Mouse (Mus musculus): ENCODE measurements around the gene Pigp. TPM values are rescaled to one million over a fixed set of nuclear protein-coding genes. Genes with fewer than 3 reads are reported as not detected.

The Pigp gene
- total RNA-seq (2021), result 100 to 1,000 TPM; 118 to 127 TPM
- long read RNA-seq, experiment 1, transcript Pigp-208 (5 exons, 548 nt), result minor isoform, 7 of 68 reads
- long read RNA-seq, experiment 1, transcript Pigp-203 (5 exons, 966 nt), result minor isoform, 5 of 68 reads
- long read RNA-seq, experiment 1, transcript Pigp-202 (5 exons, 745 nt), result major isoform, 49 of 68 reads
- long read RNA-seq, experiment 1, partial matches to known transcripts, result 0 of 68 reads
- long read RNA-seq, experiment 1, other reads (novel, unspliced or antisense), result 3 of 68 reads
- long read RNA-seq, experiment 2, transcript Pigp-203 (5 exons, 966 nt), result minor isoform, 7 of 85 reads
- long read RNA-seq, experiment 2, transcript Pigp-202 (5 exons, 745 nt), result major isoform, 61 of 85 reads
- long read RNA-seq, experiment 2, partial matches to known transcripts, result 0 of 85 reads
- long read RNA-seq, experiment 2, other reads (novel, unspliced or antisense), result 7 of 85 reads

DNA sequence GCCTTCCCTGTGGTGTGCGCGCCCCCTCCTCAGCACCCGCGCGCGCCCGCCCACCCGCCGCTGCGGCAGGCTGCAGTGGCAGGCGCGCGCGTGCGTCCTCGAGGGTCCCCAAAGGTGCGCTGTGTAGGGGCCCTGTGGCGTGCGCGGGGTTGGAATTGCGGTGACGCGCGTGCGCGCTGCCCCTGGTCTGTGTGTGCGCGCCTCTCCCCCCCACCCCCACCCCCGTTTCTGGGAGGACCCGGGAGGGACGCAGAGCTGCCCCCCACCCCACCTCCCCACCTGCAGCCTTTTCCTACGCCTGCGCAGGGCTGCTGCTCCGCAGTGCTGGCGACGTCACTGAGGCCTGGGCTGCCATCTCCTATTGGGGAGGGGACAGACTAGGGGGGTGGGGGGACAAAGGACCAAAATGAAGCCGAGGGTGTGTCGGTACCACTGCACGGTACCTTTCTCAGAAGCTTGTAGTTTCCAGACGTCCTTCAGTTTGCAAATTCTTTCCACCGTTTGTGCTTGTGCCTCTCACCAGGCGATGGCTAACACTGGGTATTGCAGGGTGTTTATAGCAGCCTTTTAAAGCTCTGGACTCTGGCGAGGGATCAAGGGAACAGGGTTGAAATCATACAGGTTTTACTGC lies at the start of gene Pigp:
Gene Pigp (minus strand): TSS at position 542 of the 631 bp plus-strand sequence.
- intact Hi-C loops (cut with DNase I; ENCODE audit: low total_unique reads), result no loop called here
- DNase-seq, result peak; percentile 67

DNA sequence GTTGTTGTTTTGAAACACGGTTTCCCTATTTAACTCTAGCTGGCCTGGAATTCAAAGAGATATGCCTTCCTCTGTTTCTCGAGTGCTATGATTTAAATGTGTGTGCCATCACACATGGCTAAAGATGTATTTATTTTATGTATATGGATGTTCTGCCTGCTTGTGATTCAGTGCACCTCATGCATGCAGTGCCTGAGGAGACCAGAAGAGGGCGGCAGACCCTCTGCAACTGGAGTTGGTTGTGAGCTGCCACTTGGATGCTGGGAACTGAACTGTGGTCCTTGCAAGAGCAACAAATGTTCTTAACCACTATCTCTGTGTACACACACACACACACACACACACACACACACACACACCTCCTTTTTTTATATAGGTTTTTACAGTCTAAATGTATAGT lies 48.9 kb upstream of the Pigp start:
- intact Hi-C loops (cut with DNase I; ENCODE audit: low total_unique reads), result no loop called here

GRCm38 (mm10) chr16:94414151-94414550 lies 42.5 kb upstream of the Pigp start:
- DNase-seq, result no peak
- intact Hi-C loops (cut with DNase I; ENCODE audit: low total_unique reads), result no loop called here

More for the DNA sequence above, 48.9 kb upstream of the Pigp start:
- no peak for DNase-seq

- no peak for DNase-seq
- intact Hi-C loops (cut with DNase I; ENCODE audit: low total_unique reads), result no loop called here
These were observed 41.1 kb upstream of the Pigp start for GRCm38 (mm10) chr16:94412760-94413159.

GRCm38 (mm10) chr16:94412198-94412597 lies 40.6 kb upstream of the Pigp start:
- DNase-seq, result no peak
- intact Hi-C loops (cut with DNase I; ENCODE audit: low total_unique reads), result no loop called here

- intact Hi-C loops (cut with DNase I; ENCODE audit: low total_unique reads), result no loop called here
- DNase-seq, result no peak
These were observed 39.6 kb upstream of the Pigp start for GRCm38 (mm10) chr16:94411287-94411686.

DNA sequence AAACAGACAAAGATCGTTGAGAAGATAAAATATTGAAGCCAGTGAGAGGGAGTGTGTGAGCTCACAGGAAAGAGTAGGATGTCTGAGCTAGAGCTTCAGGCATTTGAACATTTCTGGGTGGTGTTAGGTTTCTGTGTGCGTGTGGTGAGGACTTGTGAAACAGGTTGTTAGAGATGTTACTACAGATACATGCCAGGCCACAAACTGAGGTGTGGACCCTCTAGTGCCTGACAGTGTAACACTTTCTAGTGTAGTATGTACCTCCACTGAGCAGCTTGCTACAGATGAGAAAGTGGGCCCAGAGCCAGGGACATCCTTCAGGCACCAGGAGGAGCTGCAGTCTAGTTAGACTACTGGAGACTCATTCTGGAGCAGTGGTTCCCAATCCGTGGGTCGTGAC lies 30.5 kb upstream of the Pigp start:
- peak; percentile 28 for DNase-seq
- intact Hi-C loops (cut with DNase I; ENCODE audit: low total_unique reads), result no loop called here

- intact Hi-C loops (cut with DNase I; ENCODE audit: low total_unique reads), result no loop called here
- DNase-seq, result peak; percentile 8
These were observed 30.0 kb upstream of the Pigp start for GRCm38 (mm10) chr16:94401636-94402035.

GRCm38 (mm10) chr16:94399141-94399540 lies 27.5 kb upstream of the Pigp start:
- intact Hi-C loops (cut with DNase I; ENCODE audit: low total_unique reads), result no loop called here
- no peak for DNase-seq

- intact Hi-C loops (cut with DNase I; ENCODE audit: low total_unique reads), result no loop called here
- DNase-seq, result no peak
These were observed 25.0 kb upstream of the Pigp start for GRCm38 (mm10) chr16:94396641-94397040.

DNA sequence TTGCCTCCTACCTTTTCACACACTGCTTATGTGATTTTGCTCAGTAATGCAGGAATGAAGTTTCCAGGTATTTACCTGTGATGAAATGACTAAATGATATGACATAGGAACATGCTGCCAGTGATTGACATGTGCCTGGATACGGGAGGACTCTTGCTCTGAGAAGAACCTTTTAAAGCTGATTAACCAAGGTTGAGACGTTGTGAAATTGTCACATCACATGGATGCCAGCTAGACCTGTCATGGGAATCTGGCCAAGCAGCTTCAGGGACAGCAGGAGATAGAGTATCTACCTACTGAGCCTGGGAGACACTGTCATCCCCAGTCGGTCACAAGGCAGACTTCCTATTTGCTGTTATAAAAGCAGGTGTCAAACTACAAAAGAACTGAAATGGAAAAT lies 23.4 kb upstream of the Pigp start:
- intact Hi-C loops (cut with DNase I; ENCODE audit: low total_unique reads), result no loop called here
- DNase-seq, result no peak

DNA sequence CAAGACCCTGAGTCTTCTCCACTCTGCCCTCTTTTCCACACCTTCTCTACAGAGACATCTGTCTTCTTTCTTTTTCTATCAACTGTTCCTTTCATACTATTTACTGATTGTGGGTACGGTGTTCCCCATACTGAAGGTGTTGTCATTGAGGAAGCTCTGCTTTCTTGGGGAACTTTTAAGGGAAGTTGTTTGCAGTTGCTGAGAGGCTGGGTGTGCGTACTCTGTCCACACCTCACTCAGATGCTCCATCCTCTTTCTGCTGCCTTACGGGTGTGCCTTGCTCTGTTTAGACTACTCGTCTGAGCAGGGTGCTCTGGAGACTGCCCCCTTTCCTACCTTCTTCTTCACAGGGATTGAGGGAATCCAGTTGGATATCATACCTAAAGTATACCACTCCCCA lies 20.7 kb upstream of the Pigp start:
- no peak for DNase-seq
- intact Hi-C loops (cut with DNase I; ENCODE audit: low total_unique reads), result no loop called here

GRCm38 (mm10) chr16:94387690-94388089 lies 16.0 kb upstream of the Pigp start:
- intact Hi-C loops (cut with DNase I; ENCODE audit: low total_unique reads), result no loop called here
- no peak for DNase-seq

DNA sequence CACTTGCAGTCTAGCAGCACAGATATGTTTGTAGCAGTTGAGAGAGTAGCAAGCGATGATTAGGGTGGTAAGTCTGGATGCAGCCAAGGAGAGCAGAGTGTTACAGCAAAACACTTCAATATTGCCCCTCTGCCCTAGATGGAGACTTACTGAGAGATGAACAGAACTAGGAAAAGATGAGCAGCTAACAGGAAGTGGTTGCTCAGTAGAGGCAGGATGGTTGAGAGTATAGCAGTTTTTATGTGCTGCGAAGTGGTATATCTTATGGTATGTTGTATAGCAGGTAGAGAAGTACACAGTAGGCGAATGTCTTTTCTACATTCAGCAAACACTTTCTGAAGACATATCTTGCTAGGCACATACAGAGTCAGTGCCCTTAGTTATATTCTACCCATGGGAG lies 11.6 kb upstream of the Pigp start:
- no peak for DNase-seq
- intact Hi-C loops (cut with DNase I; ENCODE audit: low total_unique reads), result no loop called here

- no peak for DNase-seq
- intact Hi-C loops (cut with DNase I; ENCODE audit: low total_unique reads), result no loop called here
These were observed 7.7 kb upstream of the Pigp start for GRCm38 (mm10) chr16:94379386-94379785.

DNA sequence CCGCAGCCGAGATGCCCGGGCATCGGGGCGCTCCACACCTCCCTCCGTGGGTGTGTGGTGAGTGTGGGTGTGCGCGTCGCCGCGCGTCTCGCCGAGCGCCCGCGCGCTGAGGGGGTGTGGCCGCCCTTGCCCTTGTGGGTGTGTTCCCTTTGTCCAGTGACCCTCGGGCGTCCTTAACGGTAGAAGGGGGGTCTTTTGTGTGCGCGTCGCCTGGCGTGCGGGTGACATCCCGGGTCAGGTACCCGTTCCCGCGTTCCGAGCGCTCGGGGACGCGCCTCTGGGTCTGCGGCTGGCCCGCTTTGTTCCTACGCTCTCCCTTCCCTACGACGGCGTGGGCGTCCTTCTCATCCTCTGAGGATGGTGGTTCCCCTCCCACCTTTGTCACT lies 734 bp downstream of the Pigp start:
- DNase-seq, result peak; percentile 70
- intact Hi-C loops (cut with DNase I; ENCODE audit: low total_unique reads), result no loop called here

- peak; percentile 94 for DNase-seq
- intact Hi-C loops (cut with DNase I; ENCODE audit: low total_unique reads), result no loop called here
These were observed 1.3 kb downstream of the Pigp start, which contains the start of gene Ttc3 for GRCm38 (mm10) chr16:94370173-94370914. TSS of gene Ttc3 (plus strand) at chr16:94370618.

DNA sequence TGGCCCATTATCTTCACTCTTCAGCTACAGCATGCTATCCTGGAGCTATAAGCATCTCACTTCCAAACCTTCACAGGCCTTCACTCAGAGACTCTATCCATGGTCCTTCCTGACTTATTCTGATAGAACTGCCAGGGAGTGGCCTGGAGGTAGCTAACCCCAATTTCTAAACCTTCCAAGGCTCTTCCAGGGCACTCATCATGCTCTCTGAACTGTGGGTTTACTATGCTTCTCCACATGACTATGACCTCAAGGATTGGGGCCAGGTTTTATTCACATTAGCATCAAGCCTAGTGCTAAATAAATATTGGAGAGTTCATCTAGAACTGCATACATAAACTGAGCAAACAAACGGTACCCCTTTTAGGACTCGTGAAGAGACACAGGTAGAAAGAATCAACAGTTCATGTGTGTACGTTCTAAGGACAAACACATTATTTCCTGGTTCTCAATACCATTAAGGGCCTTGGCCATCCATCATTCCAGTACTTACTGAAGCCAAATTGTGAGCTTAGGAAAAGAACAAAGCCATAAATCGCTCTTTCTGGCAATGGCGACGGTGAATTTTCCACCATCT lies 2.0 kb downstream of the Pigp start:
- DNase-seq, result no peak
- intact Hi-C loops (cut with DNase I; ENCODE audit: low total_unique reads), result no loop called here

DNA sequence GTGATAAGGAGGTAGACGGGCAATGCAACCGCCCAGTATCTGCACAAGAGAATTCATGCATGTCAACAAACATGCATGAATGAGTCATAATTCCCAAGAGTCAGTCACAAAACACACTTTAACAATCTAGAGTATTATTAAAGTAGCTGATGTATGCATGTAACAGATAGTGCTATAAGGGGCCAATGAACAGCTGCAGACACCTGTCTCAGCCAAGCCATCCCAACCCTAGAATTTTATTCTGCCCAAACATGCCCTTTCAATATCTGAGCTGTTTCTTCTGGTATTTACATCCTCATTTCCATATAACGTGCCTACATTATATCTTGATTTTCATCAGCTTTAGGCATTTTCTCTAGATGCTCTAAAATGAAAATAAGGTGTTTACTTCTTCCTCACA lies 6.2 kb downstream of the Pigp start:
- DNase-seq, result no peak
- intact Hi-C loops (cut with DNase I; ENCODE audit: low total_unique reads), result no loop called here

- DNase-seq, result no peak
- intact Hi-C loops (cut with DNase I; ENCODE audit: low total_unique reads), result no loop called here
These were observed 7.8 kb downstream of the Pigp start for GRCm38 (mm10) chr16:94363814-94364213.

All from gastrocnemius, postnatal 14 days (tissue).